Mouse (Mus musculus): ENCODE results near the gene Clec11a. TPM values are rescaled to one million over a fixed set of nuclear protein-coding genes. Genes with fewer than 3 reads are reported as not detected.

The Clec11a gene
- polyA plus RNA-seq, 1 experiment from 2014 or later: 2.9 TPM

DNA sequence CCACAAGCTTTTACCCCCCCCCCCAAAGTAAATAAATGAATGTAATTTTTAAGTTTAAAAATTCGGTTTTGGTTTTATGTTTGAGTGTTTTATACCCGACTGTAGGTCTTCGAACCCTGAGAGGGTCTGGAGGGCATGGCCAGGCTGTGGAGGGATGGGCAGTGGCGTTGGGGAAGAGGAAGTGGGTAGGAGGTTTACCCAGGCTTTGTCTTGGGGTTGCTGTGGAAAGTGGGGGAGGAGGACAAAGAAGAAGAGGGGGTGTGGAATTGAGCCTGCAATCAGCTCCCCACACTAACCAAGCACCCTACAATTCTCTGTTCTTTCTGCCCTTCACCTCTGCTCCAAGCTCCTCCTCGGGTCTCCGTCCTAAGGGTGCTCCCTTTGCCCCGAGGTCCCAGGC lies 34.2 kb downstream of the Clec11a start:
- WGBS: 93% methylated on average over 7 of the region's 7 CpGs
- Histone ChIP-seq H3K9ac (no peak overlapping the region), H3K4me3 (replicated peaks) (no peak overlapping the region), H3K27ac (no peak overlapping the region), H3K36me3 (replicated peaks) (no peaks in the 10 kb centered on the region), H3K4me1 (no peaks in the 10 kb centered on the region), H3K4me2 (no peak overlapping the region), H3K9me3 (no peaks in the 10 kb centered on the region), H3K27me3 (peaks cover 41% of the 10 kb centered on the region)
- ATAC-seq (ENCODE audit: low FRiP score): no peak

- Histone ChIP-seq H3K4me2 (no peak overlapping the region), H3K4me3 (replicated peaks) (no peak overlapping the region), H3K27me3 (peaks cover 50% of the 10 kb centered on the region), H3K4me1 (no peaks in the 10 kb centered on the region), H3K27ac (no peak overlapping the region), H3K9ac (no peak overlapping the region), H3K9me3 (no peaks in the 10 kb centered on the region), H3K36me3 (replicated peaks) (no peaks in the 10 kb centered on the region)
- ATAC-seq (ENCODE audit: low FRiP score): no peak
- 75% methylated on average over 2 of the region's 2 CpGs for WGBS
Measured at GRCm38 (mm10) chr7:44271309-44271708, 35.4 kb downstream of the Clec11a start.

DNA sequence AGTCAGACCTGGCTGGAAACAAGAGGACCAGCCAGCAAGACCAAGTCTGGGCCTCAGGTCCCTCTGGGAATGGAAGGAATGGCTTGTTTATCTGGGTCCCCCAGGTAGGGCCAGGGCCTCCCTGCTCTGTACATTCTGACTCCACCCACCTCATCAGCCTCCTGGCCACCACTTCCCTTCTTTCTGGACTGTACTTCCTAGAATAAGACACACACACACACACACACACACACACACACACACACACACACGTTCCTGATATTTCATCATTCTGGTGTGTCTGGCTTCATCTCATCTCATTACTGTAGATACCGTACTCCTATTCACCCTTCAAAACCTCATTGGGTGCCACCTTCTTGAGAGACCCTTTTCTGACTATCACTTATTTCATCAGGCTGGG lies 37.3 kb downstream of the Clec11a start:
- peaks cover 46% of the 10 kb centered on the region for H3K27me3 ChIP-seq
- no peaks in the 10 kb centered on the region for H3K4me1 ChIP-seq
- H3K36me3 ChIP-seq (replicated peaks): no peaks in the 10 kb centered on the region
- no peaks in the 10 kb centered on the region for H3K9me3 ChIP-seq
- H3K9ac ChIP-seq: no peak overlapping the region
- H3K27ac ChIP-seq: no peak overlapping the region
- ATAC-seq (ENCODE audit: low FRiP score): no peak
- H3K4me2 ChIP-seq: no peak overlapping the region
- no peak overlapping the region for H3K4me3 ChIP-seq (replicated peaks)
- WGBS: 79% methylated on average over 2 of the region's 2 CpGs

GRCm38 (mm10) chr7:44268117-44268516 lies 38.6 kb downstream of the Clec11a start:
- Histone ChIP-seq H3K36me3 (replicated peaks) (no peaks in the 10 kb centered on the region), H3K9me3 (no peaks in the 10 kb centered on the region), H3K9ac (no peak overlapping the region), H3K4me1 (peaks cover 4% of the 10 kb centered on the region), H3K4me3 (replicated peaks) (no peak overlapping the region), H3K4me2 (no peak overlapping the region), H3K27me3 (peaks cover 47% of the 10 kb centered on the region), H3K27ac (no peak overlapping the region)
- 85% methylated on average over 11 of the region's 11 CpGs for WGBS
- ATAC-seq (ENCODE audit: low FRiP score): no peak

- H3K27ac ChIP-seq: no peak overlapping the region
Measured at GRCm38 (mm10) chr7:44262791-44263643, 43.7 kb downstream of the Clec11a start.

DNA sequence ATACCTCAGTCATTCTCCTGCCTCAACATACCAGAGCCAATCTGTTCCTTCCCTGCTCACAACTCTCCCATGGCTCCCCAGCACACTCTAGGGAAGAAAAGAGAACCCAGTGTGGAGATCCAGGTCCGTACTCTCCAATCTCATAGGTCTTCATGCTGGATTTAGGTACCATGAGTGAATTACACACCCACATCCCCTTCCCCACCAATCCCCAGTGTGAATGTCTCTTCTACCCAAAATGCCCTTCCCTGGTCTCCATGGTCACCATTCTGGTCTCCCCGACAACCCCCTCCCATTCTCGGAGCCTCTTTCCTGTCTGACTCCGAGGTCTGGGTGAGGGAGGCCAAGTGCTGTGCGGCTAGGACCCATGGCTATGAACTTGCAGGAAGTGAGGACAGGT lies 45.6 kb downstream of the Clec11a start, which contains the start of gene Gm15517:
TSS of gene Gm15517 (plus strand) at position 301 of the 400 bp plus-strand sequence.
- Histone ChIP-seq H3K27me3 (peaks cover 26% of the 10 kb centered on the region), H3K9ac (no peak within 1 kb of the TSS), H3K4me3 (replicated peaks) (no peak within 1 kb of the TSS), H3K4me2 (no peak within 1 kb of the TSS), H3K4me1 (peaks cover 7% of the 10 kb centered on the region), H3K36me3 (replicated peaks) (no peaks in the 10 kb centered on the region), H3K27ac (no peak within 1 kb of the TSS), H3K9me3 (no peaks in the 10 kb centered on the region)
- WGBS: 70% methylated on average over 5 of the region's 5 CpGs
- no peak for ATAC-seq (ENCODE audit: low FRiP score)

More at GRCm38 (mm10) chr7:44262791-44263643, 43.7 kb downstream of the Clec11a start:
- H3K9ac ChIP-seq: peak overlapping the region; percentile 48; the same call in 1 of the 2 replicates
- peaks cover 7% of the 10 kb centered on the region for H3K4me1 ChIP-seq
- no peaks in the 10 kb centered on the region for H3K36me3 ChIP-seq (replicated peaks)
- peaks cover 40% of the 10 kb centered on the region for H3K27me3 ChIP-seq
- whole genome bisulfite sequencing: 2% methylated on average over 34 of the region's 34 CpGs
- peak; percentile 85 for ATAC-seq (ENCODE audit: low FRiP score)
- H3K4me3 ChIP-seq (replicated peaks): peak overlapping the region; percentile 32
- peak overlapping the region; percentile 52 for H3K4me2 ChIP-seq
- no peaks in the 10 kb centered on the region for H3K9me3 ChIP-seq

GRCm38 (mm10) chr7:44260410-44260809 lies 46.3 kb downstream of the Clec11a start:
- Histone ChIP-seq H3K36me3 (replicated peaks) (no peaks in the 10 kb centered on the region), H3K27ac (no peak overlapping the region), H3K4me1 (peaks cover 7% of the 10 kb centered on the region), H3K4me3 (replicated peaks) (no peak overlapping the region), H3K9me3 (no peaks in the 10 kb centered on the region), H3K9ac (no peak overlapping the region), H3K27me3 (peaks cover 26% of the 10 kb centered on the region), H3K4me2 (no peak overlapping the region)
- ATAC-seq (ENCODE audit: low FRiP score): no peak
- 71% methylated on average over 6 of the region's 6 CpGs for WGBS

DNA sequence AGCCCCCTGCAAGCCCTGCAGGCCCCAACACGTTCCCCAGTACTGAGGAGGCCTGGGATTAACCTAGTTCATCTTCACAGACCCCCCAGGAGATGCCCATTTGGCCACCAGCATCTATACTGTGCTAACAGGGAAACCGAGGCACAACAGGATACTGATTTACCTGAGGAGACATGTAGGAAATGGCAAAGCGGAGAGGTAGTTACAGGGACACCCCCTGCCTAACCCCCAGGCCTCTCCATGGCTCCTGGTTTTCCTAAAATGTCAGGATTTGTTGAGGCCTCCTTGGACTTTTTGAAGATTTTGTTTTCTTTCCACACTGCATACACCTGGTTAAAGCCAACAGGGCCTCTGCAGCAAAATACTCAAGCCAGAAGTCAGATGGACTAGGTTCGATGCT lies 49.4 kb downstream of the Clec11a start, which contains the start of gene Acp4:
TSS of gene Acp4 (minus strand) at position 101 of the 400 bp plus-strand sequence.
- 83% methylated on average over 4 of the region's 4 CpGs for WGBS
- no peak for ATAC-seq (ENCODE audit: low FRiP score)
- no peak within 1 kb of the TSS for H3K4me2 ChIP-seq
- no peak within 1 kb of the TSS for H3K27ac ChIP-seq
- H3K4me1 ChIP-seq: no peaks in the 10 kb centered on the region
- H3K9me3 ChIP-seq: no peaks in the 10 kb centered on the region
- H3K36me3 ChIP-seq (replicated peaks): peaks cover 29% of the 10 kb centered on the region
- H3K4me3 ChIP-seq (replicated peaks): no peak within 1 kb of the TSS
- peaks cover 10% of the 10 kb centered on the region; the same call in 1 of the 2 replicates for H3K27me3 ChIP-seq
- H3K9ac ChIP-seq: no peak within 1 kb of the TSS

GRCm38 (mm10) chr7:44254930-44255329 lies 51.8 kb downstream of the Clec11a start:
- WGBS: 90% methylated on average over 6 of the region's 6 CpGs

GRCm38 (mm10) chr7:44253023-44253616 lies 53.6 kb downstream of the Clec11a start:
- no peak overlapping the region for H3K9ac ChIP-seq
- no peaks in the 10 kb centered on the region for H3K9me3 ChIP-seq
- peaks cover 67% of the 10 kb centered on the region for H3K36me3 ChIP-seq (replicated peaks)
- peaks cover 9% of the 10 kb centered on the region for H3K4me1 ChIP-seq
- no peak overlapping the region for H3K4me3 ChIP-seq (replicated peaks)
- H3K27ac ChIP-seq: 0 out of 2 replicates have a peak overlapping the region, but pooled peaks have one; percentile 2
- ATAC-seq (ENCODE audit: low FRiP score): no peak
- H3K27me3 ChIP-seq: no peaks in the 10 kb centered on the region
- H3K4me2 ChIP-seq: no peak overlapping the region
- WGBS: 71% methylated on average over 15 of the region's 15 CpGs

More at GRCm38 (mm10) chr7:44254930-44255329, 51.8 kb downstream of the Clec11a start:
- Histone ChIP-seq H3K9me3 (no peaks in the 10 kb centered on the region), H3K4me2 (no peak overlapping the region), H3K27ac (no peak overlapping the region), H3K36me3 (replicated peaks) (peaks cover 49% of the 10 kb centered on the region), H3K4me3 (replicated peaks) (no peak overlapping the region), H3K9ac (no peak overlapping the region), H3K27me3 (no peaks in the 10 kb centered on the region), H3K4me1 (no peaks in the 10 kb centered on the region)
- no peak for ATAC-seq (ENCODE audit: low FRiP score)

All from forebrain, embryonic 12.5 days (tissue).